Mouse (Mus musculus) heart, adult 2 months (tissue): Measurements from ENCODE around the gene Ypel3. TPM values are rescaled to one million over a fixed set of nuclear protein-coding genes. Genes with fewer than 3 reads are reported as not detected.
A peak's percentile ranks its signal among the peaks of the same experiment; 100 is the strongest.

Experiments used
- DNase-seq, 2 experiments: peaks; one replicate each; pipeline ENCODE4 v3.0.0; 2021
- H3K27ac ChIP-seq: fragments of 200-600 bp; 2 replicates; pipeline ENCODE4 v1.8.1; 2022
- H3K27me3 ChIP-seq: fragments of 200-500 bp; 2 replicates; pipeline ENCODE4 v1.6.1; 2012; ENCODE audit warnings: mild to moderate bottlenecking, low read length, inconsistent platforms, mixed read lengths; ENCODE audit not compliant: control insufficient read depth, insufficient read depth
- H3K36me3 ChIP-seq: fragments of 200-500 bp; 2 replicates; pipeline ENCODE4 v1.6.1; 2012; ENCODE audit warnings: low read length, inconsistent platforms; ENCODE audit not compliant: control insufficient read depth, insufficient read depth
- H3K4me1 ChIP-seq: fragments of 200-500 bp; 2 replicates; pipeline ENCODE4 v1.6.1; 2011; ENCODE audit warnings: low read length; ENCODE audit not compliant: control insufficient read depth, insufficient read depth
- H3K4me3 ChIP-seq: fragments of 200-600 bp; 2 replicates; pipeline ENCODE4 v1.8.1; 2022
- H3K79me2 ChIP-seq: fragments of 200-500 bp; replicated peaks from 2 replicates; pipeline ENCODE4 v1.6.1; 2012; ENCODE audit warnings: mild to moderate bottlenecking, inconsistent platforms, low read length, moderate library complexity, mixed read lengths; ENCODE audit not compliant: control insufficient read depth, insufficient read depth
- H3K9ac ChIP-seq: fragments of 200-500 bp; 2 replicates; pipeline ENCODE4 v1.6.1; 2012; ENCODE audit warnings: low read depth, mild to moderate bottlenecking, control low read depth, inconsistent platforms, low read length, mixed read lengths
- CTCF ChIP-seq: fragments of 200-600 bp; IDR thresholded peaks from 2 replicates; pipeline ENCODE4 v1.8.1; 2022; ENCODE audit warnings: antibody characterized with exemption, mild to moderate bottlenecking, moderate library complexity
- EP300 ChIP-seq: fragments of 200-500 bp; IDR thresholded peaks from 2 replicates; pipeline ENCODE4 v1.6.1; 2011; ENCODE audit warnings: low read depth, low read length, control low read depth; ENCODE audit not compliant: insufficient read depth
- POLR2A ChIP-seq: fragments of 200-500 bp; IDR thresholded peaks from 2 replicates; pipeline ENCODE4 v1.6.1; 2011; ENCODE audit warnings: mild to moderate bottlenecking, low read depth, low read length, control low read depth; ENCODE audit not compliant: insufficient read depth
- WGBS: fragments of 180-500 bp; shearing (Covaris S2); methylation state at CpG from one replicate; pipeline ENCODE4 v1.1.7; 2018; 5-methylcytosine and 5-hydroxymethylcytosine counted together
- intact Hi-C: fragments of 180-260 bp; cut with DNase I; formaldehyde crosslinking; loops from one replicate; pipeline ENCODE4 v1.15.1; 2025
- polyA plus RNA-seq: library from polyadenylated mRNA; depleted of rRNA; stranded (reverse); fragments of >200 nt; gene quantifications from 2 replicates; pipeline ENCODE4 v1.2.3, GENCODE M21; 2012
- total RNA-seq, 2 experiments: library from RNA; stranded (reverse); gene quantifications; 2 replicates each; pipeline ENCODE4 v1.2.3; 2021

The Ypel3 gene
- total and polyA plus RNA-seq, 3 experiments: 60.2 to 144 (median 89.9) TPM

- 15% methylated on average over 11 of the region's 11 CpGs for WGBS
- no peak for DNase-seq
Observed at GRCm38 (mm10) chr7:126792721-126793443, 16.1 kb downstream of the Ypel3 start.

GRCm38 (mm10) chr7:126793456-126794270 is 16.9 kb downstream of the Ypel3 start:
- Histone ChIP-seq H3K27ac (no peak overlapping the region), H3K36me3 (peaks cover 22% of the 10 kb centered on the region), H3K9ac (no peak overlapping the region), H3K79me2 (no peaks in the 10 kb centered on the region; the same call in 1 of the 2 replicates), H3K4me3 (no peak overlapping the region), H3K4me1 (peaks cover 3% of the 10 kb centered on the region), H3K27me3 (no peaks in the 10 kb centered on the region)
- intact Hi-C loops: no loop called here
- TF ChIP-seq POLR2A: 0 out of 2 replicates have a peak, but pooled peaks have one; percentile 38
- no peak for TF ChIP-seq EP300
- WGBS: 63% methylated on average over 4 of the region's 4 CpGs
- DNase-seq: no peak

More at GRCm38 (mm10) chr7:126792721-126793443, 16.1 kb downstream of the Ypel3 start:
- peak overlapping the region; percentile 83 for H3K4me3 ChIP-seq
- no peaks in the 10 kb centered on the region; the same call in 1 of the 2 replicates for H3K79me2 ChIP-seq
- TF ChIP-seq EP300 (no peak), POLR2A (no peak), CTCF (no peak)
- no peaks in the 10 kb centered on the region for H3K27me3 ChIP-seq
- H3K27ac ChIP-seq: peak overlapping the region; percentile 94
- intact Hi-C loops: no loop called here
- peaks cover 3% of the 10 kb centered on the region for H3K4me1 ChIP-seq
- peaks cover 22% of the 10 kb centered on the region for H3K36me3 ChIP-seq
- no peak overlapping the region; the same call in 1 of the 2 replicates for H3K9ac ChIP-seq

GRCm38 (mm10) chr7:126794271-126794605 is 17.5 kb downstream of the Ypel3 start:
- Histone ChIP-seq H3K27ac (no peak overlapping the region), H3K9ac (no peak overlapping the region), H3K79me2 (no peaks in the 10 kb centered on the region; the same call in 1 of the 2 replicates), H3K36me3 (peaks cover 22% of the 10 kb centered on the region), H3K4me3 (no peak overlapping the region), H3K4me1 (peaks cover 3% of the 10 kb centered on the region), H3K27me3 (no peaks in the 10 kb centered on the region)
- TF ChIP-seq EP300 (no peak), POLR2A (no peak), CTCF (no peak)
- intact Hi-C loops: no loop called here
- no peak for DNase-seq
- WGBS: 27% methylated on average over 4 of the region's 4 CpGs

- H3K27ac ChIP-seq: no peak overlapping the region
- WGBS: 72% methylated on average over 16 of the region's 16 CpGs
- DNase-seq: no peak
- intact Hi-C loops: no loop called here
- no peaks in the 10 kb centered on the region for H3K27me3 ChIP-seq
- no peaks in the 10 kb centered on the region for H3K79me2 ChIP-seq
- H3K9ac ChIP-seq: no peak overlapping the region
- H3K4me1 ChIP-seq: peaks cover 7% of the 10 kb centered on the region
- peaks cover 22% of the 10 kb centered on the region for H3K36me3 ChIP-seq
- no peak for TF ChIP-seq EP300
- TF ChIP-seq POLR2A: 0 out of 2 replicates have a peak, but pooled peaks have one; percentile 32
- peak; percentile 42 for TF ChIP-seq CTCF
- H3K4me3 ChIP-seq: no peak overlapping the region
Observed at GRCm38 (mm10) chr7:126795387-126796317, 18.9 kb downstream of the Ypel3 start.

GRCm38 (mm10) chr7:126796350-126796932 is 19.7 kb downstream of the Ypel3 start:
- WGBS: 37% methylated on average over 8 of the region's 8 CpGs
- H3K36me3 ChIP-seq: peaks cover 17% of the 10 kb centered on the region
- H3K27ac ChIP-seq: no peak overlapping the region; the same call in 1 of the 2 replicates
- H3K79me2 ChIP-seq: no peaks in the 10 kb centered on the region
- DNase-seq: no peak
- H3K4me1 ChIP-seq: peaks cover 7% of the 10 kb centered on the region
- no peak overlapping the region for H3K9ac ChIP-seq
- peak; percentile 40 for TF ChIP-seq CTCF
- TF ChIP-seq EP300: no peak
- H3K27me3 ChIP-seq: no peaks in the 10 kb centered on the region
- peak overlapping the region; percentile 94; the same call in 1 of the 2 replicates for H3K4me3 ChIP-seq
- intact Hi-C loops: no loop called here
